In the genomic region with DNA sequence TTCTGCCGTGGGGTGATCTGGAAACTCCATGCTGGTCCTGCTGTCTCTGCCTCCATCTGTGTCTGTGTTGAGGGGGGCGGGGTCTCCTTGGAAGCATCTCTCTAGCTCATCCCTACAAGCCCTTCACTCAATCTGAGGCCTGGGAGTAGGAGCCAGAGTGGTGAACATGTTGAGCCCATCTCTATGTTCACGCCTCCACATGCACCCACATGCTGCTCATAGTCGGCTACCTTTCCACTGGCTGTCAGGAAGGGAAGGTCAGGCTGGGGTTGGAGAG, we compare ENCODE assay signal across 8 mouse cellular contexts. TPM values are rescaled to one million over a fixed set of nuclear protein-coding genes. Genes with fewer than 3 reads are reported as not detected.
DNase-seq lines count a peak whose midpoint lies in the region; ATAC-seq lines count a peak whose summit lies in the region.

No protein-coding gene starts in this region.

- no peaks in the 10 kb centered on the region for H3K27me3 ChIP-seq in heart, embryonic 16.5 days (ENCODE audit: control insufficient read depth, insufficient read depth, low read length)
- H3K27me3 ChIP-seq in hindbrain, embryonic 14.5 days (ENCODE audit: control insufficient read depth, insufficient read depth, low read length): no peaks in the 10 kb centered on the region
- H3K27me3 ChIP-seq in midbrain, embryonic 14.5 days (ENCODE audit: control insufficient read depth, insufficient read depth, low read length): no peaks in the 10 kb centered on the region

- peak overlapping the region; percentile 74 for H3K27ac ChIP-seq in heart, embryonic 16.5 days (ENCODE audit: low read length)
- no peak overlapping the region; the same call in 1 of the 2 replicates for H3K27ac ChIP-seq in hindbrain, embryonic 14.5 days
- no peak overlapping the region for H3K27ac ChIP-seq in midbrain, embryonic 14.5 days (replicated peaks; ENCODE audit: low read depth, low read length)

- H3K4me1 ChIP-seq in heart, embryonic 16.5 days (ENCODE audit: control insufficient read depth, insufficient read depth, low read length): peaks cover 18% of the 10 kb centered on the region
- H3K4me1 ChIP-seq in hindbrain, embryonic 14.5 days (replicated peaks; ENCODE audit: control insufficient read depth, insufficient read depth, low read length): peaks cover 13% of the 10 kb centered on the region
- peaks cover 15% of the 10 kb centered on the region for H3K4me1 ChIP-seq in midbrain, embryonic 14.5 days (ENCODE audit: control insufficient read depth, insufficient read depth, low read length)

- H3K4me3 ChIP-seq in heart, embryonic 16.5 days (ENCODE audit: low read length): peak overlapping the region; percentile 58
- peak overlapping the region; percentile 30; the same call in 1 of the 2 replicates for H3K4me3 ChIP-seq in hindbrain, embryonic 14.5 days (replicated peaks; ENCODE audit: low read length)
- no peak overlapping the region for H3K4me3 ChIP-seq in midbrain, embryonic 14.5 days (replicated peaks; ENCODE audit: low read depth, low read length)

- peak overlapping the region; percentile 88 for H3K4me2 ChIP-seq in heart, embryonic 16.5 days (ENCODE audit: low read depth, low read length)
- H3K4me2 ChIP-seq in hindbrain, embryonic 14.5 days (replicated peaks): peak overlapping the region; percentile 72
- peak overlapping the region; percentile 66 for H3K4me2 ChIP-seq in midbrain, embryonic 14.5 days (ENCODE audit: low read length)

- DNase-seq in heart, postnatal 4 days: no peak
- DNase-seq in ZHBTc4 (ENCODE audit: low read depth, low spot score): peak; percentile 34
- no peak for DNase-seq in hindbrain, embryonic 14.5 days (ENCODE audit: low spot score)
- DNase-seq in midbrain, embryonic 14.5 days: no peak
- no peak for DNase-seq in cerebellum, postnatal 25 days
- no peak for DNase-seq in adrenal gland, postnatal 36 days
- no peak for DNase-seq in adrenal gland, postnatal 25 days

- H3K36me3 ChIP-seq in heart, embryonic 16.5 days (ENCODE audit: control insufficient read depth, insufficient read depth): no peaks in the 10 kb centered on the region
- H3K36me3 ChIP-seq in hindbrain, embryonic 14.5 days (replicated peaks; ENCODE audit: control insufficient read depth, insufficient read depth): no peaks in the 10 kb centered on the region
- H3K36me3 ChIP-seq in midbrain, embryonic 14.5 days (ENCODE audit: control insufficient read depth, insufficient read depth, low read length): no peaks in the 10 kb centered on the region

- 45% methylated on average over 4 of the region's 4 CpGs for WGBS in heart, embryonic 16.5 days
- WGBS in hindbrain, embryonic 14.5 days: 39% methylated on average over 4 of the region's 4 CpGs
- 50% methylated on average over 4 of the region's 4 CpGs for WGBS in midbrain, embryonic 14.5 days

- no peaks in the 10 kb centered on the region for H3K9me3 ChIP-seq in heart, embryonic 16.5 days (replicated peaks; ENCODE audit: control insufficient read depth, low read length)
- no peaks in the 10 kb centered on the region for H3K9me3 ChIP-seq in hindbrain, embryonic 14.5 days (ENCODE audit: control insufficient read depth, low read length)
- no peaks in the 10 kb centered on the region for H3K9me3 ChIP-seq in midbrain, embryonic 14.5 days (ENCODE audit: control insufficient read depth, low read length)

- ATAC-seq in heart, embryonic 16.5 days (replicated peaks; ENCODE audit: extremely low read depth, insufficient read depth, low FRiP score): no peak
- ATAC-seq in hindbrain, embryonic 14.5 days (ENCODE audit: low FRiP score): no peak
- ATAC-seq in midbrain, embryonic 14.5 days (ENCODE audit: low FRiP score, low TSS enrichment): no peak

- H3K9ac ChIP-seq in heart, embryonic 16.5 days (ENCODE audit: low read length): peak overlapping the region; percentile 82
- H3K9ac ChIP-seq in hindbrain, embryonic 14.5 days: no peak overlapping the region
- H3K9ac ChIP-seq in midbrain, embryonic 14.5 days (replicated peaks; ENCODE audit: low read length): peak overlapping the region; percentile 46; the same call in 1 of the 2 replicates

RNA-seq across cellular contexts. Expression of a gene that starts 0.5 kb away (rescaled TPM):
- 26.6 and 37.7 TPM in 2 replicates for polyA plus RNA-seq in heart, embryonic 16.5 days (2015; fragmentation: Nextera tagmentation; extraction: Ambion mirVana)
- total RNA-seq in heart, postnatal 4 days (2021): 10 to 100 TPM; 33.1 to 34.7 TPM
- polyA plus RNA-seq in hindbrain, embryonic 14.5 days (2014; fragmentation: Nextera tagmentation; extraction: Ambion mirVana): 10.1 and 11.1 TPM in 2 replicates
- 4.3 and 4.4 TPM in 2 replicates for polyA plus RNA-seq in midbrain, embryonic 14.5 days (2014; fragmentation: Nextera tagmentation; extraction: Ambion mirVana)
- total RNA-seq in adrenal gland, postnatal 36 days (2021): 10 to 100 TPM; 15.6 to 18.7 TPM
- 14.1 and 14.8 TPM in 2 replicates for total RNA-seq in adrenal gland, postnatal 25 days (2021)

RNA-seq across cellular contexts. Expression of a gene that starts 54.2 kb away (rescaled TPM):
- polyA plus RNA-seq in heart, embryonic 16.5 days (2015; fragmentation: Nextera tagmentation; extraction: Ambion mirVana): 61.9 and 62.9 TPM in 2 replicates
- total RNA-seq in heart, postnatal 4 days (2021): 10 to 100 TPM; 40.5 to 42.1 TPM
- 66.0 and 77.7 TPM in 2 replicates for polyA plus RNA-seq in hindbrain, embryonic 14.5 days (2014; fragmentation: Nextera tagmentation; extraction: Ambion mirVana)
- 68.8 and 71.6 TPM in 2 replicates for polyA plus RNA-seq in midbrain, embryonic 14.5 days (2014; fragmentation: Nextera tagmentation; extraction: Ambion mirVana)
- 10 to 100 TPM; 74.4 to 84.0 TPM for total RNA-seq in adrenal gland, postnatal 36 days (2021)
- total RNA-seq in adrenal gland, postnatal 25 days (2021): 68.0 and 70.3 TPM in 2 replicates
